Mouse (Mus musculus) olfactory bulb, adult 2 months (tissue): ENCODE measurements around the gene Thsd1.

ENCODE experiments used
- CTCF ChIP-seq: fragments of 200-500 bp; IDR thresholded peaks from 2 replicates; pipeline ENCODE4 v1.5.1; 2012; ENCODE audit warnings: low read depth, mild to moderate bottlenecking, low read length, moderate library complexity; ENCODE audit not compliant: insufficient read depth
- POLR2A ChIP-seq: fragments of 200-500 bp; IDR thresholded peaks from 2 replicates; pipeline ENCODE4 v1.6.1; 2012; ENCODE audit warnings: mild to moderate bottlenecking, low read depth, low read length, moderate library complexity; ENCODE audit not compliant: insufficient read depth

GRCm38 (mm10) chr8:22226361-22226760, 752 bp upstream of the Thsd1 start:
- TF ChIP-seq POLR2A = no peak
- TF ChIP-seq CTCF = no peak
